Mouse (Mus musculus) testis, adult 2 months (tissue): ENCODE data around the gene 4933421I07Rik.

Source experiments
- CTCF ChIP-seq: fragments of 200-500 bp; IDR thresholded peaks from 2 replicates; pipeline ENCODE4 v1.5.1; 2012; ENCODE audit warnings: low read depth, mild to moderate bottlenecking, inconsistent platforms, low read length, moderate library complexity; ENCODE audit not compliant: control insufficient read depth, insufficient read depth, insufficient replicate concordance
- POLR2A ChIP-seq: fragments of 200-500 bp; IDR thresholded peaks from 2 replicates; pipeline ENCODE4 v1.6.1; 2012; ENCODE audit warnings: low read depth, mild to moderate bottlenecking, inconsistent platforms, low read length, moderate library complexity; ENCODE audit not compliant: control insufficient read depth

- no peak for TF ChIP-seq CTCF
- TF ChIP-seq POLR2A: no peak
These were observed 49.4 kb upstream of the 4933421I07Rik start for GRCm38 (mm10) chr7:42497356-42497755.
